Mouse (Mus musculus) ES-Bruce4 (cell line): ENCODE measurements around the gene Tcerg1l. TPM values are rescaled to one million over a fixed set of nuclear protein-coding genes. Genes with fewer than 3 reads are reported as not detected.

ENCODE experiments used
- H3K27ac ChIP-seq: 2 replicates; pipeline ENCODE4 v1.5.1; 2012; ENCODE audit warnings: low read length, inconsistent platforms; ENCODE audit not compliant: insufficient read depth
- H3K27me3 ChIP-seq: 2 replicates; pipeline ENCODE4 v1.6.1; 2012; ENCODE audit warnings: mild to moderate bottlenecking, low read length, inconsistent platforms; ENCODE audit not compliant: control insufficient read depth, poor library complexity, insufficient read depth, severe bottlenecking
- H3K36me3 ChIP-seq: 2 replicates; pipeline ENCODE4 v1.6.1; 2012; ENCODE audit warnings: inconsistent platforms, mild to moderate bottlenecking, low read length, moderate library complexity; ENCODE audit not compliant: control insufficient read depth, poor library complexity, insufficient read depth, severe bottlenecking
- H3K4me1 ChIP-seq: one replicate; pipeline ENCODE4 v1.8.1; 2011; ENCODE audit warnings: low read length; ENCODE audit not compliant: control insufficient read depth, insufficient read depth
- H3K4me3 ChIP-seq: 2 replicates; pipeline ENCODE4 v1.5.1; 2011; ENCODE audit warnings: low read depth, mild to moderate bottlenecking, low read length
- H3K9ac ChIP-seq: 2 replicates; pipeline ENCODE4 v1.6.1; 2012; ENCODE audit warnings: low read depth, mild to moderate bottlenecking, inconsistent platforms; ENCODE audit not compliant: poor library complexity, severe bottlenecking
- H3K9me3 ChIP-seq: replicated peaks from 2 replicates; pipeline ENCODE4 v1.6.1; 2012; ENCODE audit warnings: mild to moderate bottlenecking, low read length, inconsistent platforms; ENCODE audit not compliant: control insufficient read depth, poor library complexity, insufficient read depth, severe bottlenecking
- CTCF ChIP-seq: IDR thresholded peaks from one replicate; pipeline ENCODE4 v1.8.1; 2011; ENCODE audit warnings: low read depth, low read length
- EP300 ChIP-seq: IDR thresholded peaks from 2 replicates; pipeline ENCODE4 v1.6.1; 2011; ENCODE audit warnings: low read depth, low read length; ENCODE audit not compliant: insufficient read depth
- POLR2A ChIP-seq: IDR thresholded peaks from one replicate; pipeline ENCODE4 v1.8.1; 2011; ENCODE audit warnings: low read length; ENCODE audit not compliant: insufficient read depth
- polyA plus RNA-seq: library from polyadenylated mRNA; stranded (reverse); fragments of >200 nt; gene quantifications from 2 replicates; pipeline ENCODE4 v1.2.4, GENCODE M21; 2011; ENCODE audit warnings: low read depth; ENCODE audit not compliant: missing spikeins, insufficient read depth, insufficient read length

The Tcerg1l gene
- polyA plus RNA-seq, 1 experiment = not detected

DNA sequence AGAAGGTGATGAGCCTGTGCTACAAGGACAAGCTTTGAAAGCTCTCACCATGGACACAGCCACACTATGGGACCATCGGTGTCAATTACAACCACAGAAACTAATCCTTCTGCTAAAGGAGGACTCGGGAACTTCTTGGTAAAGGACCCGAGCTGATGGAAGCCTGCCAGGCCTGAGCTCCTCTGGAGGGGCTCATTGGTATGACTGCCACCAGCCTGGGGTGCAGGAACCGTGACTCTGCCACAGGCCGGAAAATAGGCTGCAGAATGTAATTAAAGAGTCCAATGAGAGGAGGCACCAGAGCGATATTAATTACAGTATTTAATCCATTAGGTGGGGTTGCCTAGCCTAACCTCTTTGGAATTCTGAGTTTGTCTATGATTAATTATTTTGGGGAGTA lies 52.1 kb downstream of the Tcerg1l start:
- Histone ChIP-seq H3K9me3 (no peaks in the 10 kb centered on the region), H3K36me3 (no peaks in the 10 kb centered on the region), H3K9ac (no peak overlapping the region), H3K27me3 (no peaks in the 10 kb centered on the region), H3K27ac (no peak overlapping the region), H3K4me1 (no peaks in the 10 kb centered on the region), H3K4me3 (no peak overlapping the region)
- TF ChIP-seq POLR2A (no peak), EP300 (no peak), CTCF (no peak)

DNA sequence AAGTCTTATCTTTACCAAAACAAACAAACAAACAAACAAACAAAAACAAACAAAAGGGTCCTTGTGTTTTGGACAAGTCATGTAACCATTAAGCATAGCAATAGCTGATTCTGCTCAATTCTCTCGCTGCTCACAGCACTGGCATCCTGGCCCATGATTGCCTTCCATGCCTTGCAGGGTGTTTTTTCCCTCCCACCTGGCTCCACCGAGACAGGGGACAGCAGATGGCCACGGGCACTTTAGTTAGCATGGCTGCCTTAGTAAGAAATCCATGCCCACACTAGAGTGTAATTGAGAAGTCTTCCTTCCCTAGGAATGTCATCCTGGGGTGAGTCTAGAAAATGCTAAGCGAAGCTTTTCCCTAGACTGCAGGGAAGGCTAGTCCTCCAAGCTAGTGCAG lies 59.1 kb downstream of the Tcerg1l start:
- Histone ChIP-seq H3K4me3 (no peak overlapping the region), H3K9ac (no peak overlapping the region), H3K27ac (no peak overlapping the region), H3K27me3 (no peaks in the 10 kb centered on the region), H3K9me3 (no peaks in the 10 kb centered on the region), H3K4me1 (no peaks in the 10 kb centered on the region), H3K36me3 (no peaks in the 10 kb centered on the region)
- TF ChIP-seq CTCF (no peak), POLR2A (no peak), EP300 (no peak)

DNA sequence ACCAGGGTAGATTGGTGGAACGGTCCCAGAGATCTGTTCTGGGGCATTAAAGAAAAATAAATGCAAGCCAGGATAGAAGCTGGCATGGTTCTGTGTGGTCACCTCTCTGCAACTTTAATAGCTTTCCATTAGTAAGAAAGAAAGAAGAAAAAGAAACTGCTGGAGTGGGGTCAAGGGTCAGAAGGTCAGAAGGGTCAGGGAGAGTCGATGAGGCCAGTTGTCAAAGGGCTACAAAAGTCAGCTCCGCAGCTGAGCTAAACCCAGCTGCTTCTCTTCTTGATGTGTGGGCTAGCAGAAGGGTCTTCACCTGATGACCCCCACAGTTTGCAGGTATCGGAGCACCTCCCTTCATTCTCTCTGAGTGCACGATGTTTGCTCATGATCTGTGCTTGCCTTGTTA lies 59.6 kb downstream of the Tcerg1l start:
- no peak overlapping the region for H3K9ac ChIP-seq
- H3K27ac ChIP-seq = no peak overlapping the region
- no peaks in the 10 kb centered on the region for H3K36me3 ChIP-seq
- H3K9me3 ChIP-seq = no peaks in the 10 kb centered on the region
- TF ChIP-seq CTCF = no peak
- no peak overlapping the region for H3K4me3 ChIP-seq
- H3K27me3 ChIP-seq = no peaks in the 10 kb centered on the region
- no peaks in the 10 kb centered on the region for H3K4me1 ChIP-seq

DNA sequence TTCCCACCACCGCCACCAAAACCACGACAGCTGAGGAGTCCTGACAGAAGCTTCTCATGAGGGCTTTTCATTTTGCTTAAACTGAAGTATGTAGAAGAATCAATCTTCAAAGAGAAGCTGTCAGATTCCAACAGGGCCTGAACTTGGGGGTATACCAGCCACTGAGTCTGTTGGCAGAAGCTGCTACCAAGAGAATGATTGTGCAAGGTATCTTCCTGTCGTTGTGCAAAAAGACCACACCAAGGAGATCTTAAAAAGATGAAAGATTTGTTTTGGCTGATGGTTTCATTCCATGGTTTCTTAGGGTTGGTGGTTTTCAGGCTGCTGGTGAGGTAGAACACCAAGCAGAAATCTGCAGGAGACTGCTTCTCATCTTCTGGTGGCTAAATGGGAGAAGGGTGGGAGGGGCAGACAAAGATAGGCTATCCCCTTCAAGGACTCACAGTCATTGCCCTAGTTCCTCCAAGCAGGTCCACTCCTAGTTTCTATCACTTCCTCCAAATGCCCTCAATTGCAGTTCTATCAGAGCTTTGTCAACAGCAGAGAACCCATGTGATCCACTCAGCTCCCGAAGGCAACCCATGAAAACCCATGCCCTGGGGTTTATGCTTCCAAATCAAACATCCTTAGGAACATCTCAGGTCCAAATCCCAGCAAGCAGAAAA lies 64.9 kb downstream of the Tcerg1l start:
- Histone ChIP-seq H3K9ac (no peak overlapping the region), H3K9me3 (no peaks in the 10 kb centered on the region), H3K27ac (no peak overlapping the region), H3K4me3 (no peak overlapping the region), H3K4me1 (no peaks in the 10 kb centered on the region), H3K27me3 (no peaks in the 10 kb centered on the region), H3K36me3 (no peaks in the 10 kb centered on the region)
- TF ChIP-seq EP300 = no peak

DNA sequence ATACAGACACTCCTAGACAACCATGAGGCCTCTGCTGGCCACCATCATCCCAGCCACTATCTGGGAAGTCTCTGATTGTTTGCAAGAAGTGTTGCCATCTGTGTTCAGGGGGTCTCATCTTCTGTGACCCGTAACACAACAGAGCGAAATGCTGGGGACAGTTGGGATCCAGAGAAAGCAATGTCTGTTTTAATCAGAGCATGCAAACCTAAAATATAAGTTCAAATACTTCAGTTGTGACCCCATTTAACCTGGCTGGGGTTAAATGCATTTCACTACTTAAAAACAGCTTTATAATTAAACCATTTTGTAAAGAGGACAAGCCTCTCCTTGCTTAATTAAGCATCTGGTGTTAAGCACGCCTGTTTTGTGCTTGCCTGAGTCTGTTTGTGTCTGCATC lies 66.3 kb downstream of the Tcerg1l start:
- no peaks in the 10 kb centered on the region for H3K9me3 ChIP-seq
- H3K9ac ChIP-seq = no peak overlapping the region
- no peak overlapping the region for H3K4me3 ChIP-seq
- no peak overlapping the region for H3K27ac ChIP-seq
- no peaks in the 10 kb centered on the region for H3K4me1 ChIP-seq
- TF ChIP-seq CTCF (no peak), POLR2A (no peak), EP300 (no peak)
- no peaks in the 10 kb centered on the region for H3K27me3 ChIP-seq
- H3K36me3 ChIP-seq = no peaks in the 10 kb centered on the region

DNA sequence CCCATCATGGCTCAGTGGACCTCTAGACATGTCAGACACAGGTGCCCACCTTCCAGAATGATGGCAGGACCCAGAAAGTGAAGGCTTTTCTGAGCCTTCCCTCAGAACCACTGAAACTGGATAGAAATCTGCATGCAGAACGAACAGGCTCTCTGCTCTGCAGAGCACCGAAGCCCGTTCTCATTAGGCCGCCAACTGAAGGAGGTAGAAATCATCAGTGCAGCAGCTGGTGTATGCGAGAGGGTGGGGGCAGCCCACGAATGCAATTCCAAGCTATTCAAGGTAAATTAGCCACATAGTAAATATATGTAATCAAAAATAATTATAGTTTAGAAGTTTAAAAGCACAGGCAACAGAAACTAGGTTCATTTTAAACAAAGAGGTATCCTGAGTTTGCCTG lies 68.9 kb downstream of the Tcerg1l start:
- Histone ChIP-seq H3K4me1 (no peaks in the 10 kb centered on the region), H3K9ac (no peak overlapping the region), H3K9me3 (no peaks in the 10 kb centered on the region), H3K27me3 (no peaks in the 10 kb centered on the region), H3K4me3 (no peak overlapping the region), H3K36me3 (no peaks in the 10 kb centered on the region), H3K27ac (no peak overlapping the region)
- TF ChIP-seq EP300 = no peak
- no peak for TF ChIP-seq CTCF
- TF ChIP-seq POLR2A = no peak
